Mouse (Mus musculus) MEL (cell line): ENCODE measurements around the gene Fhl1. TPM values are rescaled to one million over a fixed set of nuclear protein-coding genes. Genes with fewer than 3 reads are reported as not detected.
A peak's percentile ranks its signal among the peaks of the same experiment; 100 is the strongest.

ENCODE experiments used
- DNase-seq: peaks from one replicate; pipeline ENCODE4 v3.0.0; 2011; ENCODE audit warnings: low read depth, low spot score
- H3K27ac ChIP-seq: 2 replicates; pipeline ENCODE4 v1.5.1; 2012; ENCODE audit warnings: low read depth, mild to moderate bottlenecking, control low read depth, low read length, moderate library complexity; ENCODE audit not compliant: control insufficient read depth
- H3K27me3 ChIP-seq, 2 experiments: fragments of 150-350 bp in 1 of 2; sonication (generic) in 1 of 2; 2 replicates each; pipeline ENCODE4 v1.6.1; 2012; ENCODE audit warnings: low read length in 2 of 2, mild to moderate bottlenecking in 2 of 2, improper control_type of control experiment in 1 of 2, moderate library complexity in 1 of 2; ENCODE audit not compliant: insufficient read depth in 2 of 2, control insufficient read depth in 1 of 2
- H3K36me3 ChIP-seq, 2 experiments: 2 replicates each; pipeline ENCODE4 v1.6.1; 2012 to 2014; ENCODE audit warnings: low read length in 2 of 2, improper control_type of control experiment in 1 of 2, inconsistent platforms in 1 of 2, mild to moderate bottlenecking in 1 of 2; ENCODE audit not compliant: insufficient read depth in 2 of 2, control insufficient read depth in 1 of 2
- H3K4me1 ChIP-seq, 2 experiments: fragments of 150-350 bp in 1 of 2; sonication (generic) in 1 of 2; 2 replicates each; pipeline ENCODE4 v1.6.1; 2012; ENCODE audit warnings: low read length in 2 of 2, improper control_type of control experiment in 1 of 2, mild to moderate bottlenecking in 1 of 2; ENCODE audit not compliant: insufficient read depth in 2 of 2, control insufficient read depth in 1 of 2
- H3K4me3 ChIP-seq, 2 experiments: fragments of 150-350 bp in 1 of 2; sonication (generic) in 1 of 2; 2 replicates each; pipeline ENCODE4 v1.5.1; 2012; ENCODE audit warnings: low read depth in 2 of 2, low read length in 2 of 2, mild to moderate bottlenecking in 2 of 2, moderate library complexity in 2 of 2, control low read depth in 1 of 2, improper control_type of control experiment in 1 of 2; ENCODE audit not compliant: control insufficient read depth in 1 of 2, insufficient read depth in 1 of 2
- H3K79me2 ChIP-seq: 2 replicates; pipeline ENCODE4 v1.6.1; 2012; ENCODE audit warnings: mild to moderate bottlenecking, low read length, moderate library complexity; ENCODE audit not compliant: control insufficient read depth, poor library complexity, insufficient read depth
- H3K9ac ChIP-seq: 2 replicates; pipeline ENCODE4 v1.6.1; 2012; ENCODE audit warnings: low read depth, mild to moderate bottlenecking, control low read depth, low read length, moderate library complexity; ENCODE audit not compliant: control insufficient read depth, poor library complexity, severe bottlenecking
- H3K9me3 ChIP-seq: fragments of 150-350 bp; sonication (generic); replicated peaks from 2 replicates; pipeline ENCODE4 v1.6.1; 2012; ENCODE audit warnings: mild to moderate bottlenecking, low read length, improper control_type of control experiment, moderate library complexity; ENCODE audit not compliant: insufficient read depth
- CTCF ChIP-seq, 3 experiments: IDR thresholded peaks in 2 of 3; conservative IDR thresholded peaks in 1 of 3; 2 replicates each; pipeline ENCODE4 v1.5.1; 2011 to 2012; ENCODE audit warnings: low read length in 3 of 3, low read depth in 2 of 3, mild to moderate bottlenecking in 2 of 3, improper control_type of control experiment in 1 of 3, inconsistent platforms in 1 of 3, mixed read lengths in 1 of 3, moderate library complexity in 1 of 3; ENCODE audit not compliant: control insufficient read depth in 1 of 3, insufficient read depth in 1 of 3, poor library complexity in 1 of 3, severe bottlenecking in 1 of 3
- JUND ChIP-seq: IDR thresholded peaks from 2 replicates; pipeline ENCODE4 v1.6.1; 2011; ENCODE audit warnings: low read depth, mild to moderate bottlenecking, improper control_type of control experiment, low read length
- MXI1 ChIP-seq: IDR thresholded peaks from 2 replicates; pipeline ENCODE4 v1.6.1; 2011; ENCODE audit warnings: mild to moderate bottlenecking, low read depth, low read length, improper control_type of control experiment
- MYB ChIP-seq: IDR thresholded peaks from 2 replicates; pipeline ENCODE4 v1.6.1; 2011; ENCODE audit warnings: mild to moderate bottlenecking, low read depth, low read length, improper control_type of control experiment
- MYC ChIP-seq: IDR thresholded peaks from 2 replicates; pipeline ENCODE4 v1.6.1; 2011; ENCODE audit warnings: low read depth, mild to moderate bottlenecking, low read length, improper control_type of control experiment, moderate library complexity
- NELFE ChIP-seq: IDR thresholded peaks from 2 replicates; pipeline ENCODE4 v1.6.1; 2011; ENCODE audit warnings: low read depth, low read length, improper control_type of control experiment
- POLR2AphosphoS2 ChIP-seq: IDR thresholded peaks from 2 replicates; pipeline ENCODE4 v1.6.1; 2011; ENCODE audit warnings: low read length, improper control_type of control experiment
- RAD21 ChIP-seq: IDR thresholded peaks from 2 replicates; pipeline ENCODE4 v1.6.1; 2011; ENCODE audit warnings: mild to moderate bottlenecking, low read depth, low read length, improper control_type of control experiment
- SIN3A ChIP-seq: IDR thresholded peaks from 2 replicates; pipeline ENCODE4 v1.6.1; 2012; ENCODE audit warnings: low read length, improper control_type of control experiment, inconsistent platforms
- SMC3 ChIP-seq: IDR thresholded peaks from 2 replicates; pipeline ENCODE4 v1.6.1; 2011; ENCODE audit warnings: low read depth, low read length, improper control_type of control experiment
- TAL1 ChIP-seq: IDR thresholded peaks from 2 replicates; pipeline ENCODE4 v1.6.1; 2012; ENCODE audit warnings: mild to moderate bottlenecking, inconsistent platforms, low read length, moderate library complexity, mixed read lengths
- UBTF ChIP-seq: IDR thresholded peaks from 2 replicates; pipeline ENCODE4 v1.6.1; 2012; ENCODE audit warnings: low read depth, mild to moderate bottlenecking, inconsistent platforms, low read length, improper control_type of control experiment, moderate library complexity, borderline replicate concordance; ENCODE audit not compliant: insufficient read depth
- USF1 ChIP-seq: IDR thresholded peaks from 2 replicates; pipeline ENCODE4 v1.6.1; 2014; ENCODE audit warnings: low read depth, mild to moderate bottlenecking, inconsistent platforms, low read length, improper control_type of control experiment, moderate library complexity
- USF2 ChIP-seq, 2 experiments: IDR thresholded peaks; 2 replicates each; pipeline ENCODE4 v1.6.1; 2011 to 2012; ENCODE audit warnings: improper control_type of control experiment in 2 of 2, low read length in 2 of 2, borderline replicate concordance in 1 of 2, inconsistent platforms in 1 of 2, low read depth in 1 of 2, mild to moderate bottlenecking in 1 of 2; ENCODE audit not compliant: insufficient read depth in 1 of 2
- ZMIZ1 ChIP-seq: IDR thresholded peaks from 2 replicates; pipeline ENCODE4 v1.6.1; 2012; ENCODE audit warnings: low read depth, mild to moderate bottlenecking, inconsistent platforms, low read length, improper control_type of control experiment, moderate library complexity
- ZNF384 ChIP-seq: IDR thresholded peaks from 2 replicates; pipeline ENCODE4 v1.6.1; 2012; ENCODE audit warnings: low read depth, mild to moderate bottlenecking, inconsistent platforms, low read length, improper control_type of control experiment
- polyA plus RNA-seq, 2 experiments: library from polyadenylated mRNA; stranded (reverse) in 1 of 2; unstranded in 1 of 2; fragments of >175 nt in 1 of 2; fragments of >200 nt in 1 of 2; gene quantifications; 2 replicates each; pipeline versions ENCODE4 v1.2.1 to v1.2.4; 2012; ENCODE audit warnings: low replicate concordance in 2 of 2, low read depth in 1 of 2; ENCODE audit not compliant: insufficient read length in 2 of 2, insufficient read depth in 1 of 2, missing spikeins in 1 of 2
- total RNA-seq: library from RNA; depleted of rRNA; stranded (reverse); fragments of 300-350 nt; gene quantifications from 2 replicates; pipeline ENCODE4 v1.2.3, GENCODE M21; 2012

Gene Fhl1
- total and polyA plus RNA-seq, 3 experiments, result not detected

- Histone ChIP-seq H3K36me3 (no peaks in the 10 kb centered on the region), H3K9me3 (no peaks in the 10 kb centered on the region), H3K4me3 (no peak overlapping the region)
- peak; percentile 7 for DNase-seq
- TF ChIP-seq RAD21, result peak; percentile 6
- TF ChIP-seq TAL1, result no peak
- TF ChIP-seq POLR2AphosphoS2, result no peak
- TF ChIP-seq CTCF (IDR thresholded peaks at IDR 0.05 in 2 of 3, conservative IDR thresholded peaks at IDR 0.05 in 1 of 3; ENCODE audit: control insufficient read depth in 1 of 3, insufficient read depth in 1 of 3, low read depth in 2 of 3, low read length in 3 of 3, poor library complexity in 1 of 3, severe bottlenecking in 1 of 3), result peak in 1 of 3 experiments; percentile 27; a peak in 1 of 6 replicates
- no peak for TF ChIP-seq UBTF
- TF ChIP-seq JUND, result no peak
- peak; percentile 47 for TF ChIP-seq SMC3
- no peak for TF ChIP-seq MYC
- TF ChIP-seq, all 39 proteins: peak for 3
- no peaks in the 10 kb centered on the region; a peak in 1 of 4 replicates for H3K27me3 ChIP-seq
- H3K9ac ChIP-seq, result no peak overlapping the region
- no peaks in the 10 kb centered on the region for H3K79me2 ChIP-seq
- no peak overlapping the region for H3K27ac ChIP-seq
- H3K4me1 ChIP-seq, result no peaks in the 10 kb centered on the region
These were observed 19.9 kb downstream of the Fhl1 start for GRCm38 (mm10) chrX:56751536-56751935.

DNA sequence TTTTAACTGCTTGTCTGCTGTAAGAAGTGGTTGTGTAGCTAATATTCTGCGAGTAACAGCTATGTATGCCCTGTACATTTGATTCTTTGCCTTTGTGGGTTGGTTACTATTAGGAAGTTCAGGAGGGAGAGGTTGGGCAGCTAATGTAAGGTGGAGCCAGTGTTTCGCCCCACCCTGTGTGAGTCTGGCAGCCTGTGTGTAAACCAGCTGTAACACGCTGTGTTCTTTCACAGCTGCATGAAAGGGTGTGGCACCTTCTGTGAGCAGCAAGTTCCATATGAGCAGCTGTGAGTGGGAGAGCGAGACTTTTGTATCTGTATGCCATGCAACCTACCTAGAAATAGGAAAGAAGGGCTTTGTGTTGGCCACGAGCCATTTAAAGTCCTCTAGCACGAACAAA, 20.6 kb downstream of the Fhl1 start:
- no peaks in the 10 kb centered on the region for H3K79me2 ChIP-seq
- no peak overlapping the region for H3K4me3 ChIP-seq
- H3K4me1 ChIP-seq, result no peaks in the 10 kb centered on the region
- no peaks in the 10 kb centered on the region; a peak in 1 of 4 replicates for H3K27me3 ChIP-seq
- H3K9me3 ChIP-seq, result no peaks in the 10 kb centered on the region
- no peak overlapping the region for H3K9ac ChIP-seq
- H3K36me3 ChIP-seq, result no peaks in the 10 kb centered on the region
- DNase-seq, result no peak
- TF ChIP-seq ZMIZ1 (no peak), SIN3A (no peak), MXI1 (no peak), CTCF (IDR thresholded peaks at IDR 0.05 in 2 of 3, conservative IDR thresholded peaks at IDR 0.05 in 1 of 3; ENCODE audit: control insufficient read depth in 1 of 3, insufficient read depth in 1 of 3, low read depth in 2 of 3, low read length in 3 of 3, poor library complexity in 1 of 3, severe bottlenecking in 1 of 3) (no peak), UBTF (no peak), USF2 (IDR thresholded peaks at IDR 0.05; ENCODE audit: borderline replicate concordance in 1 of 2, insufficient read depth in 1 of 2, low read depth in 1 of 2, low read length in 2 of 2) (no peak), RAD21 (no peak), USF1 (no peak), MYB (no peak), ZNF384 (no peak), NELFE (no peak), POLR2AphosphoS2 (no peak)
- no peak overlapping the region for H3K27ac ChIP-seq
